Mouse (Mus musculus) adrenal gland, adult (tissue): ENCODE measurements at regions not wholly inside any gene's neighbourhood (a gene's known extent, or its start where the extent isn't known, plus 50 kb on each side); places are given as distances from the start of the nearest gene placed in this dataset.

Experiments used
- DNase-seq, 2 experiments: peaks; one replicate each; pipeline ENCODE4 v3.0.0; 2022 to 2023; ENCODE audit warnings: low spot score in 1 of 2; ENCODE audit not compliant: inconsistent age in 2 of 2

DNA sequence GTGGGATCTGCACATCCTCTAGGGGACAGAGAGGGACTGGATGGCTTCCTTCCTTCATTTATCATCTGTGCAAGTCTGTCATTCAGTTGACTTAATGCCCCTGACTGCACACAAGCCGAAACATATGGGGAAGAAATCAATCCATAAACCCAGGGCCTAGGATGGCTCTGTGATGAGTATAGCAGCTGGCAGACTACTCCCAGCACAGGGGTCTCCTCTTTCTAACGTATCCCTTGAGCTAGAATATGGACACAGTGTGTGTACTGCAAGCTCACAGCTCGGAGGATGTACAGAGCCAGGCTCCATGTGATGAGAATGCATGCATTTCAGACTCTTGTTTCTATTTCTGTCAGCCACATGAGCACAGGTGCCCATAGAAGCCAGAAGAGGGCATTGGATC, 180.3 kb downstream of the Parn start:
- no peak for DNase-seq

GRCm38 (mm10) chr16:13486571-13486970, 181.4 kb downstream of the Parn start:
- DNase-seq: peak in 1 of 2 experiments; percentile 76

GRCm38 (mm10) chr16:13480221-13480620, 187.7 kb downstream of the Parn start:
- peak; percentile 66 to 89 for DNase-seq

GRCm38 (mm10) chr16:13476653-13477052, 191.3 kb downstream of the Parn start:
- peak in 1 of 2 experiments; percentile 83 for DNase-seq

- no peak for DNase-seq
Observed at GRCm38 (mm10) chr16:13474956-13475355, 193.0 kb downstream of the Parn start.

DNA sequence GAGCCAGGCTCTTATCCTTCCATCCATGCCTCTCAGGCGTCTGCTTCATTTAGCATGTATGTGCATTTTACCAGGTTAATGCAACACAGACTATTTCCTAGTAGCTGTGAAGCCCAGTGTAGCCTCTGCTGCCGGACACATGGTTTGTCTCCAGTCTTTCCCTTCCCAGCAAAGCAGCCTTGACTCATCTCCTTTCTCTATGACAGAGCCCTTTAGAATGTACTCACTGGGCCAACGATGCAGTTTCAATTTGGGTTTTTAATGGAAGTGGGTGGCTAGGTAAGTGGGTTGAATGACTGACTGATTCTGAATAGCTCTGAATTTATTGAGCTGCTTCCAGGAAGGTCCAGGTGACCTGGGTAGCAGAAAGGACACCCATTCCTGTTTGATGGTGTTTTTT, 193.7 kb downstream of the Parn start:
- peak in 1 of 2 experiments; percentile 61 for DNase-seq

GRCm38 (mm10) chr16:13467139-13467538, 200.8 kb downstream of the Parn start:
- no peak for DNase-seq
